13 mouse cellular contexts compared by ENCODE assay signal in genomic region chr7:49055273-49055672, GRCm38 (mm10).
A peak's percentile ranks its signal among the peaks of the same experiment; 100 is the strongest.
DNase-seq lines count a peak whose midpoint lies in the region.
"Had no signal": no experiment of that assay in that cellular context is flagged by ENCODE, and none has a peak within 500 bp of the region (broad histone marks: within the 10 kb centered on the region; RNA-seq: fewer than 3 reads in every experiment).

No protein-coding gene starts in this region.

- WGBS in heart, embryonic 10.5 days = 81% methylated on average over 10 of the region's 10 CpGs

- no peak overlapping the region for H3K4me3 ChIP-seq in heart, embryonic 10.5 days
- H3K4me3 ChIP-seq: liver, embryonic 15.5 days; stomach, embryonic 15.5 days had no signal

- no peaks in the 10 kb centered on the region for H3K36me3 ChIP-seq in heart, embryonic 10.5 days
- H3K36me3 ChIP-seq: liver, embryonic 15.5 days; stomach, embryonic 15.5 days had no signal

- H3K27ac ChIP-seq in heart, embryonic 10.5 days = no peak overlapping the region; the same call in 1 of the 2 replicates
- H3K27ac ChIP-seq: liver, embryonic 15.5 days; stomach, embryonic 15.5 days had no signal

- intact Hi-C loops in heart, postnatal 36 days (cut with DNase I) = no loop called here

- DNase-seq in heart, adult 18-20 months = peak; percentile 23 to 25
- no peak for DNase-seq in heart, embryonic 10.5 days (ENCODE audit: low spot score)
- DNase-seq in Muller cell, postnatal 12 days (ENCODE audit: inconsistent ontology term) = peak; percentile 35
- DNase-seq in cerebellum, adult 9-10 months = peak; percentile 38
- peak; percentile 14 to 21 for DNase-seq in heart, postnatal 36 days
- DNase-seq in ovary, postnatal 36 days (ENCODE audit: low spot score) = no peak
- DNase-seq in spleen, postnatal 4 days (ENCODE audit: low spot score in 2 of 2) = no peak
- DNase-seq in spleen, postnatal 10 days (ENCODE audit: low spot score in 2 of 2) = no peak
- DNase-seq: adrenal gland, adult 8-10 months; gastrocnemius, postnatal 36 days; kidney, adult 9 months had no signal

- H3K27me3 ChIP-seq in heart, embryonic 10.5 days (ENCODE audit: insufficient read depth, poor library complexity, severe bottlenecking) = no peaks in the 10 kb centered on the region
- H3K27me3 ChIP-seq: stomach, embryonic 15.5 days had no signal

- H3K9me3 ChIP-seq in heart, embryonic 10.5 days = no peaks in the 10 kb centered on the region
- H3K9me3 ChIP-seq: liver, embryonic 15.5 days; stomach, embryonic 15.5 days had no signal

- H3K4me1 ChIP-seq in heart, embryonic 10.5 days = peaks cover 6% of the 10 kb centered on the region; the same call in 1 of the 2 replicates
- H3K4me1 ChIP-seq: liver, embryonic 15.5 days; stomach, embryonic 15.5 days had no signal

Comparison
In these comparisons a context has a peak if more than half of its experiments do, and no peak if none do; other contexts are left out.
1. DNase-seq: peak in heart, adult 18-20 months (2 of 2), Muller cell, postnatal 12 days (single experiment), cerebellum, adult 9-10 months (single experiment) and heart, postnatal 36 days (2 of 2); none in heart, embryonic 10.5 days (single experiment), ovary, postnatal 36 days (single experiment), spleen, postnatal 4 days (0 of 2) and spleen, postnatal 10 days (0 of 2).